Mouse (Mus musculus): Measurements from ENCODE around the gene Rab17.
A peak's percentile ranks its signal among the peaks of the same experiment; 100 is the strongest.

Rab17 gene

DNA sequence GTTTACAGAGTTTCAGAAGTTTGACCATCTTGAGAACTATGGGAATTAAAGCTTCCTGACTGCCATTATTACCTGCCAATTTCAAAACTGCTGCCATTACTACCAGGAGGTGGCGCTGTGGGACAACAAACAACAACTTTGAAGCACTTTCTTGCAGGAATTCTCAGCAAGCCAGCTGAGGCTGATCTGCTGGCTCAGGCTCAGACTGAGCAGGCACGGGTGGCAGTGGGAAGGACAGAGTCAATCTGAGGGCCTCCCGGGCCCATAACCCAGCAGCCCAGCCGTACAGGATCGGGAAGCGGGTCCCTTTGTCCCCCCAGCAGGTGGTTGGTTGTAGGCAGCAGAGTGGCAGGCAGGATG is 40.9 kb downstream of the Rab17 start:
- DNase-seq (ENCODE audit: low spot score in 2 of 2), result peak; percentile 39 to 73

DNA sequence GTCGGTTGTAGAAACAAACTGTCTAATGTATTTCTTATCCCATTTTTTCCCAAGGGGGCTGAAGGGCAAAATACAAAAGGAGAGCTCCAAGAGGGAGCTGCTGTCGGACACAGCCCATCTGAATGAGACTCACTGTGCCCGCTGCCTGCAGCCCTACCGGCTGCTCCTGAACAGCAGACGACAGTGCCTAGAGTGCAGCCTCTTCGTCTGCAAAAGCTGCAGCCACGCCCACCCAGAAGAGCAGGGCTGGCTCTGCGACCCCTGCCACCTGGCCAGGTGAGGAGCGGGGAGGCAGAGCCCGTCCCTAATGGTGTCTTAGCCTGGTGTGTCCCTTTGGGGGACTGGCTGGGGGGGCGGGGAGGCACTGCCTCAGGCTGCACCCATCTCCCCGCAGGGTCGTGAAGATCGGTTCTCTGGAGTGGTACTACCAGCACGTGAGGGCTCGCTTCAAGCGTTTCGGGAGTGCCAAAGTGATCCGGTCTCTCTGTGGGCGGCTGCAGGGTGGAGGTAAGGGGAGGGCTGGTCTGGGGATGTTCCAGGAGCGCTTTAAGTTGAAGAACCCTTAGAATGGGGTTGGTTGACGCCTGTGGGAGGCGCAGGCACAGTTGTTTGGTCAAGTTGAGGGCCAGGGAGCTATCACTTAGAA is 41.4 kb downstream of the Rab17 start:
- no peak for DNase-seq (ENCODE audit: low spot score in 2 of 2)

DNA sequence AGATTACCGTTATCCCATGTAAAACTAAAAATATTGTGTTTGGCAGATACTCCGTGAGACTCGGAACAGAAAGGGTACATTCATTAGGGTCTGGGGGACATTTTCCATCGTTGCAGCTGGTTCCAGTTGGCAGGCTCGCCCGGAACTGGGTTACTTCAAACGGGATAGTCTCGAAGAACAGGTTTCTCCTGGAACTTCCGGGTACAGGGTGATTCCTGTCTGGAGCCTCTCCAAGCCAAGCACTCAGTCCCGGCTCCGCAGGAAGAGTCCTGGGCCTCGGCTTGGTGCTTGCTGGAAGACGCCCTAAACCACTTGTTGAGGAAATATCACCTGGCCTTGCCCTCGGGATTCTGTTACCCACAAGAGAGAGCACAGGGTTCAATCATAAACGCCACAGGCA is 42.2 kb downstream of the Rab17 start:
- no peak for DNase-seq (ENCODE audit: low spot score in 2 of 2)

DNA sequence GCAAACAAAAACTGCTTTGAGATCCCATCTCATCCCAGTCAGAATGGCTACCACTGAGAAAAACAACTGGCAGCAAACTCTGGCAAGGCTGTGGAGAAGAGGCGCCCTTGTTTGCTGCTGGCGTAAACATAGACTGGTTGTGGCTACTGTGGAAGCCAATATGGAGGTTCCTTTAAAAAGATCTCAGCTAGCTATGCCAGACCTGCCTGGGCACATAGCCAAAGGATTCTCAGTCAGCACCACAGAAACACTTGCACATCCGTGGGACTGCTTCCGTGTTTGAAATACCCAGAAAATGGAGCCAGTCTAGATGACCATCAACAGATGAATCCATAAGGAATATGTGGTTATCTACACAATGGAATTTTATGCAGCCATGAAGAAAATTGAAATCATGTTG is 43.4 kb downstream of the Rab17 start:
- DNase-seq (ENCODE audit: low spot score in 2 of 2), result no peak

DNA sequence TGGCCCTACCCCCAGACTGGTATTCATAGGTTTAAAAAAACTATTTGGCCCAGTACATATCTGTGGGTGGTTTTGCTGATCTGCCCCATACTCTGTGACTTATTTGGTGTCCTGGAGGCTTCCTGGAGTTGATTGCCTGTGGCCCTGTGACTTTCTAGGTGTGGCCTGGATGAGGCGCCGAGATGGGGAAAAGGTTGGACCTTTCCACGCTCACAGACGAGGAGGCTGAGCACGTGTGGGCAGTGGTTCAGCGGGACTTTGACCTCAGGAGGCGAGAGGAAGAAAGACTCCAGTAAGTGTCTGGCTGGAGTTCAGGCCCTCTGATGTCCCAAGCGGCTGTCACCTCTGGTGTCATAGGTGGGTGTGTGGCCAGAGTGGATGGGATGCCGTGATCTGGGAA is 47.8 kb downstream of the Rab17 start:
- DNase-seq (ENCODE audit: low spot score in 2 of 2), result no peak

DNA sequence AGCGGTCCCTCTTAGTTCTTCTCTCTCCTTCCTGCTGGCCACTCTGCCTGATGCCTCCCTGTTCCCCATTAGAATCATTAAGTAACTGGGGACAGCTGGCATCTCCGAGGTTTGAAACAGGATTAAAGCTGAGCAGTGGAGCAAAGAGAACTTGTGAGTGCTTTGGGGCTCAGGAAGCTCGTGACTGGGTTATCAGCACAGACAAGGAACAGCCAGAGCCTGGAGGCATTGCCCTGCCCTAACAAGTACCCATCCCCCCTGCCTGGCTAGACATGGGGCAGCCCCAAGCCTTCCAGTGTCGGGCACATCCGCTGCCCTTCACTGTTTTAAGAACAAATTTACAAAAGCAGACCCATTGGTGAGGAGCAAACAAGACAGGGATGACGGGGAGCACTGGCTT is 52.0 kb downstream of the Rab17 start:
- DNase-seq (ENCODE audit: low spot score in 2 of 2), result no peak

DNA sequence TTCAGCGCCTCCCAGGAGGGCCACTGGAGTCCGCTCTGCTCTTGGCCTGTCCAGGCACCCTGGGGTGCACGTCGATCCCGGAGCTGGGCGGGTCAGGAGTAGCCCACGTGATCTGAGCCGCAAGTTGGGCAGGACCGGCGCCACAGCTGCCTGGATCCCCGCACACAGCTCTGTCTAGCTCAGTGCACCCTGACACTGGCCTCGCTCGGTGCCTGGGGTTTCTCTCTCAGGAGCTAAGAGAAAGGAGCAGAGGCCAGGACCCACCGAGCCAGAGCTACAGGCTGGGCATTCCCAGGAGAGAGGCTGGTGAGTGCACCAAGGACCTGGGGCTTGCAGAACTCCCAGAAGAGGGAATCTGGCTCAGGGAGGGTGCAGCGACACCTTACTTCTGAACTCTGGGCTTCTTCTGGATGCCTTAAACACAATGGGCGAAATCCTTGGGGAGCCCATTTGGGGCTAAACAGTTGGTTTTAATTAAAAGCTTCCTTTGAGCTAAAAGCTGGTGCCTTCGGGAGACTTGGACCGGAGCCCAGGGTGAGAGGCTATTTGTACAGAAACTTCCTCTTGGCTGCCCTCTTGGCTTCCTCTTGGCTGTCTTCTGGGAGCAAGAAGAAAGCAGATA is 54.4 kb downstream of the Rab17 start, which contains the start of gene Mlph:
Gene Mlph, plus strand, starts transcription at position 138 of the 622 bp plus-strand sequence.
- DNase-seq (ENCODE audit: low spot score in 2 of 2), result no peak

DNA sequence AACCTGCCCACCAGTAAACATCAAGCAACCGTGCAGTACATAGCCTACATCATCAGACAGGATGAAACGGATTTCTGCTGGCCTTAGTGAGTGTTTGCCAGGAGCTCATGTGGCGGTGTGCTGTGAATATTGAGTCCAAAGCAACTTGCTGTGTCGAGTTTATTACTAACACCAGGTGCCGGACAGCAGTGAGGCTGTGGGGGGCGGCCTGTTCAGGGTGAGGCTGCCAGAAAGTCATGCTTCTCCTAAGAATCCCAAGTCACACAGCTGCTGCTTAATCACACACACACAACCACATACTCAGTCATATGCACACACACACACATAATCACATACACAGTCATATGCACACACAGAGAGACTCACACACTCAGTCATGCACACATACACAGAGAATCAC is 56.2 kb downstream of the Rab17 start:
- no peak for DNase-seq (ENCODE audit: low spot score in 2 of 2)

DNA sequence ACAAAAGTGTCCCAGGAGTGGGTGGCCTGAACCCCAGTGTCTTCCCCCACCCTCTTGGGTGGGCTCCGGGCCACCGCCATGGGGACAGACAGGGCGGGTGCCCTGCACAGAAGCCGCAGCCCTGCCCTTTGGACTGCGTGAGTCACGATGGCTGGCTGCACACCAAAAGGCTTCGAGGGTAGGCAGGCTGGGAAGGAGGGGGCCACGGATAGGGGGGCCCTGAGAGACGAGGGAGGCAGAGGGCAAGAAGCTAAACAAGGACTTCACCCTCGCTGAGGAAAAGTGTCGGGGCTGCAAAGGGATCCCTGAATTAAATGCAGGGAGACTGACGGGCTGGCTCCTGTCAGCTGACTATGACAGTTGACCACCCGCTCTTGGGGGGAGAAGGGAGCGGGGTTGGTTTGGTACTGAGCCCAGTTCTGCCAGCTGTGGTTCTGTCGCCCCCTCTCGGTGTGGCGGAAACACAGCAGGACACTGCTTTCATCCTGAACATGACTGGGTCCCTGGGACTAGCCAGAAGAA is 59.8 kb downstream of the Rab17 start:
- DNase-seq (ENCODE audit: low spot score in 2 of 2), result no peak

DNA sequence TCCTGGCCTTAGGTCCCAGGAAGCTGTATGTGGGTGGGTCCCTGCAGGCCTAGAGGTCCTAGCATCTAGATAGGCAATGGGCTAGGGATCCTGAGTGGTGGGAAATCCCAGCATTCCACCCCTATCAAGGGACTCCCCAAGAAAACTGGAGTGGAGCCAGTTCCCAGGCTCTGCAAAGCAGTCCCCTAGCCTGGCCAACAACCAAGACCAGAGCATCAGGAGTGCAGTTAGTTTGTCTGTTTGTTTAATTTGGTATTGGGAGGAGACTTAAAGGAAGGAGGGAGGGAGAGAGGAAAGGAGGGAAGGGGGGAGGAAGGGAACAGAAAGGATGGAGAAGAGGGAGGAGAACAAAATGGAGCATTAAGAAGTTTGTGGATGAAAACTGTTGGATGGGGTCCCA is 60.3 kb downstream of the Rab17 start:
- DNase-seq (ENCODE audit: low spot score in 2 of 2), result no peak
